Mouse (Mus musculus) heart, postnatal 25 days (tissue): Measurements from ENCODE around the gene Nptxr. TPM values are rescaled to one million over a fixed set of nuclear protein-coding genes. Genes with fewer than 3 reads are reported as not detected.

Source experiments
- total RNA-seq, 2 experiments: library from RNA; stranded (reverse); gene quantifications; 2 replicates each; pipeline ENCODE4 v1.2.3; 2021

Gene Nptxr
- total RNA-seq, 2 experiments from 2014 or later: 1.5 to 1.8 TPM

Other genes with a start within 250 kb of the Nptxr start
- gene Dmc1, start 199.7 kb downstream of the Nptxr start, total RNA-seq: under 1 TPM in 1 of 2 experiments, not detected in 1; 0.10 TPM
- 1 to 10 TPM in 1 of 2 experiments, under 1 TPM in 1; 0.84 to 1.3 TPM for gene Fam227a, start 145.8 kb downstream of the Nptxr start, total RNA-seq
- gene Cby1, start 145.6 kb downstream of the Nptxr start, total RNA-seq: 10 to 100 TPM; 22.9 to 25.9 TPM
- gene Tomm22, start 133.9 kb downstream of the Nptxr start, total RNA-seq: 100 to 1,000 TPM; 120 to 122 TPM
- 10 to 100 TPM; 23.6 to 26.4 TPM for gene Josd1, start 116.8 kb downstream of the Nptxr start, total RNA-seq
- gene Gtpbp1, start 113.9 kb downstream of the Nptxr start, total RNA-seq: 10 to 100 TPM; 27.2 to 31.8 TPM
- 10 to 100 TPM; 79.3 to 80.7 TPM for gene Sun2, start 62.2 kb downstream of the Nptxr start, total RNA-seq
- 10 to 100 TPM; 20.5 to 22.9 TPM for gene Dnal4, start 26.9 kb downstream of the Nptxr start, total RNA-seq
- gene Npcd, start 29.5 kb upstream of the Nptxr start, total RNA-seq: under 1 TPM in 1 of 2 experiments, not detected in 1; 0.26 TPM
- 10 to 100 TPM; 27.9 to 33.5 TPM for gene Cbx6, start 29.9 kb upstream of the Nptxr start, total RNA-seq
- gene Apobec3, start 86.9 kb upstream of the Nptxr start, total RNA-seq: 1 to 10 TPM; 6.3 to 6.4 TPM
- gene Cbx7, start 166.4 kb upstream of the Nptxr start, total RNA-seq: 1 to 10 TPM; 9.4 to 9.8 TPM
- gene Pdgfb, start 210.2 kb upstream of the Nptxr start, total RNA-seq: 10 to 100 TPM; 24.5 to 33.8 TPM